Mouse (Mus musculus) cerebellum, adult 9-10 months (tissue): ENCODE data around the gene Nacc2.

Experiments used
- DNase-seq: peaks from one replicate; pipeline ENCODE4 v3.0.0; 2022

The Nacc2 gene

GRCm38 (mm10) chr2:26123079-26123648, at the start of gene Nacc2:
Nacc2 (minus strand) TSS chr2:26123220.
- no peak for DNase-seq

- no peak for DNase-seq
Measured at GRCm38 (mm10) chr2:26172166-26172565, 49.1 kb upstream of the Nacc2 start.

- no peak for DNase-seq
Measured at GRCm38 (mm10) chr2:26170376-26170775, 47.4 kb upstream of the Nacc2 start.

GRCm38 (mm10) chr2:26168843-26169579, 46.0 kb upstream of the Nacc2 start:
- DNase-seq, result no peak

- DNase-seq, result no peak
Measured at GRCm38 (mm10) chr2:26166890-26167289, 43.9 kb upstream of the Nacc2 start.

- DNase-seq, result no peak
Measured at GRCm38 (mm10) chr2:26158064-26158463, 35.0 kb upstream of the Nacc2 start.

GRCm38 (mm10) chr2:26156191-26156977, 33.4 kb upstream of the Nacc2 start:
- DNase-seq, result no peak

GRCm38 (mm10) chr2:26155737-26156136, 32.7 kb upstream of the Nacc2 start:
- DNase-seq, result no peak

- peak; percentile 20 for DNase-seq
Measured at GRCm38 (mm10) chr2:26154586-26154985, 31.6 kb upstream of the Nacc2 start.

GRCm38 (mm10) chr2:26153909-26154340, 30.9 kb upstream of the Nacc2 start:
- peak; percentile 78 for DNase-seq

- peak; percentile 35 for DNase-seq
Measured at GRCm38 (mm10) chr2:26153295-26153694, 30.3 kb upstream of the Nacc2 start.

GRCm38 (mm10) chr2:26147706-26148370, 24.8 kb upstream of the Nacc2 start:
- DNase-seq, result peak; percentile 39

- DNase-seq, result peak; percentile 90
Measured at GRCm38 (mm10) chr2:26146337-26147042, 23.5 kb upstream of the Nacc2 start.

- peak; percentile 53 for DNase-seq
Measured at GRCm38 (mm10) chr2:26145113-26145512, 22.1 kb upstream of the Nacc2 start.

GRCm38 (mm10) chr2:26144331-26144730, 21.3 kb upstream of the Nacc2 start:
- peak; percentile 55 for DNase-seq

GRCm38 (mm10) chr2:26143556-26143955, 20.5 kb upstream of the Nacc2 start:
- peak; percentile 92 for DNase-seq

GRCm38 (mm10) chr2:26142986-26143385, 20.0 kb upstream of the Nacc2 start:
- peak; percentile 51 for DNase-seq

GRCm38 (mm10) chr2:26141893-26142635, 19.0 kb upstream of the Nacc2 start:
- DNase-seq, result peak; percentile 82

GRCm38 (mm10) chr2:26140903-26141302, 17.9 kb upstream of the Nacc2 start:
- peak; percentile 68 for DNase-seq

GRCm38 (mm10) chr2:26140292-26140819, 17.3 kb upstream of the Nacc2 start:
- DNase-seq, result peak; percentile 100

GRCm38 (mm10) chr2:26139545-26140206, 16.7 kb upstream of the Nacc2 start:
- peak; percentile 77 for DNase-seq
